Mouse (Mus musculus): ENCODE results near the gene H2afy. TPM values are rescaled to one million over a fixed set of nuclear protein-coding genes. Genes with fewer than 3 reads are reported as not detected.

The H2afy gene
- total RNA-seq, 4 experiments from 2014 or later = 118 to 123 (median 120) TPM

Other genes with a start within 250 kb of the H2afy start
- gene Tifab, start 42.5 kb upstream of the H2afy start, total RNA-seq (2022) = 1 to 10 TPM; 1.6 to 7.4 (median 3.9) TPM
- under 1 TPM in 2 of 4 experiments, not detected in 2; 0.18 to 0.29 TPM for gene Neurog1, start 115.8 kb upstream of the H2afy start, total RNA-seq (2022)
- 100 to 1,000 TPM; 120 to 148 (median 129) TPM for gene Cxcl14, start 160.2 kb upstream of the H2afy start, total RNA-seq (2022)

Data from layer of hippocampus, adult 8-10 months (tissue).